Mouse (Mus musculus): ENCODE measurements around the gene Sugct. TPM values are rescaled to one million over a fixed set of nuclear protein-coding genes. Genes with fewer than 3 reads are reported as not detected.
"Not testable (repeated sequence)": the region's sequence is repeated elsewhere in the genome, so short reads cannot be mapped to it uniquely, and the experiment has no call there.

Sugct gene
- polyA plus RNA-seq, 1 experiment from 2014 or later: 6.6 TPM

DNA sequence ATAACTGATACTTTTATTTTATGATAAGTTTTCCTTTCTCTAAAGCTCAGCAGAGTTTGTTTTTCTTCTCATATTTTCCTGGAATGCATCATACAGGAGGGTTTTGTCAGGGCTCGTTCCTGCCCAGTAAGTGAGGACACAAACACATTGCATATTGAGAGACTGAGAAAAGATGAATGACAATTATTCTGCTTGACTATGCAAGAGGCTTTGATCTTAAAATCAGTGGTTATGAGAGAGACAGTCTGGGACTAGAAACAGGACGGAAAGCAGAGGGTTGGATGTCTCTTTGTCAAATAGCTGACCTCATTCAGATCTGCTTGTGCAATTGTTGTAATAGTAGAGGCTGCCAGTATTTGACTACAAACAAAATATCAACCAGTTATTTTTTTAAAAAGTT is 835.4 kb downstream of the Sugct start:
- ATAC-seq (replicated peaks; ENCODE audit: insufficient number of reproducible peaks, insufficient read depth, low FRiP score, low read depth): no peak
- no peak overlapping the region for H3K9ac ChIP-seq
- H3K27me3 ChIP-seq: no peaks in the 10 kb centered on the region
- WGBS: 45% methylated on average over 2 of the region's 2 CpGs
- H3K27ac ChIP-seq: no peak overlapping the region
- H3K9me3 ChIP-seq (replicated peaks): no peaks in the 10 kb centered on the region
- no peak overlapping the region for H3K4me3 ChIP-seq
- no peaks in the 10 kb centered on the region for H3K4me1 ChIP-seq (replicated peaks)
- no peaks in the 10 kb centered on the region for H3K36me3 ChIP-seq
- H3K4me2 ChIP-seq: no peak overlapping the region

DNA sequence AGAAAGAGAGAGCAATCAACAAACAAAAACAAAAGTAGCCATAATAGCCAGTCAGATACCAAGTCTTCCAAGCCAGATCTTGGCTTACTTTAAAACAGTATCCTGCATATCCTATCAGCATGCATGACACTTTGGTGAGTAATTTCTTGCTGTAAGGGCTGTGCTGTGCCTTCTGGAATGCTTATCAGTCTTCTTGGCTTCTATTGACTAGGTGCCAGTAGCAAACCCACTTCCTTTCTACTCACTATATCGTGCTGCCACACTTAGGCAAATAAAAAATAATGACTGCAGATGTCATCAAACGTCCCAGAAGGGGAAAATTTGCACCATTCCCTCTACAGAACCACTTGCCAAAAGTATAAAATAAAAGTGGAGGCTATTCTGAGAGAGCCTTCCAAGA is 848.1 kb downstream of the Sugct start:
- no peak overlapping the region for H3K4me3 ChIP-seq
- no peak for ATAC-seq (replicated peaks; ENCODE audit: insufficient number of reproducible peaks, insufficient read depth, low FRiP score, low read depth)
- H3K27me3 ChIP-seq: no peaks in the 10 kb centered on the region
- peaks cover 3% of the 10 kb centered on the region; the same call in 1 of the 2 replicates for H3K4me1 ChIP-seq (replicated peaks)
- no peaks in the 10 kb centered on the region for H3K9me3 ChIP-seq (replicated peaks)
- H3K36me3 ChIP-seq: no peaks in the 10 kb centered on the region
- H3K9ac ChIP-seq: no peak overlapping the region
- WGBS: 15% methylated on average over 2 of the region's 2 CpGs
- no peak overlapping the region for H3K4me2 ChIP-seq
- no peak overlapping the region for H3K27ac ChIP-seq

DNA sequence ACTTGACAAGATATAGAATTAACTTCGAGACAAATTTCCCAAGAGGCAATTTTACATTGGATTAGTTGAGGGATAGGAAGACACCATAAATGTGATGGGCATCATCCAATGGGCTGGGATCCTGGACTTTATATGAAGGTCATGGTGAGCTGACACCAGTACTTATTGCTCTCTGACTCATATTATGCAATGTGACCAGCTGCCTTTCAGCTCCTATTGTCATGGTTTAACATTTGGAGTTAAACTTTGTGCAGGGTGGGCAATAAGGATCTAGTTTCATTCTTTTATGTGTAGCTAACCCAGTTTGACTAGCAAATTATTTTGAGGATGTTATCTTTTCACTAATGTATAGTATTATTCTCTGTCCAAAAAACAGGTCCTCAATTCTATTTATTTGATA is 854.4 kb downstream of the Sugct start:
- H3K9me3 ChIP-seq (replicated peaks): no peaks in the 10 kb centered on the region
- H3K4me2 ChIP-seq: no peak overlapping the region
- H3K27ac ChIP-seq: no peak overlapping the region
- H3K27me3 ChIP-seq: no peaks in the 10 kb centered on the region
- 82% methylated on average over 1 of the region's 1 CpGs for WGBS
- no peaks in the 10 kb centered on the region for H3K4me1 ChIP-seq (replicated peaks)
- H3K9ac ChIP-seq: no peak overlapping the region
- no peak for ATAC-seq (replicated peaks; ENCODE audit: insufficient number of reproducible peaks, insufficient read depth, low FRiP score, low read depth)
- no peak overlapping the region for H3K4me3 ChIP-seq
- H3K36me3 ChIP-seq: no peaks in the 10 kb centered on the region

DNA sequence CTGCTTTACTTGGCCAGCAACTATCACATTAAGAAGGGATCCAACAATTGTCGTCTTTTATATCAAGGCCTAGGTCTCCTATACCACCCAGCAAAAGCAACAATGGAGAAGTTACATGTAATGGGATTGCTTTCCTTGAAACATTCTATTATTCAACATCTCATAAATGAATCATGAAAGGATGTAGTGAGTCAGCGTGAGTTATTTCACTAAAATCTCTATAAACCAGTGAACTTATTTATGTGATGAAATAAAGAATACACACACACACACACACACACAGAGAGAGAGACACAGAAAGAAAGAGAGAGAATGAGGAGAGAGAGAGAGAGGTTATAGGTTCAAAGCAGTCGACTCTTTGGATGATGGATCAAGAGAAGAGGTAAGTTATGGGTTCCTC is 856.9 kb downstream of the Sugct start:
- no peak overlapping the region for H3K4me3 ChIP-seq
- no peak overlapping the region for H3K9ac ChIP-seq
- no peak overlapping the region for H3K27ac ChIP-seq
- WGBS: 74% methylated on average over 3 of the region's 3 CpGs
- H3K36me3 ChIP-seq: no peaks in the 10 kb centered on the region
- ATAC-seq (replicated peaks; ENCODE audit: insufficient number of reproducible peaks, insufficient read depth, low FRiP score, low read depth): no peak
- H3K4me2 ChIP-seq: no peak overlapping the region
- no peaks in the 10 kb centered on the region for H3K9me3 ChIP-seq (replicated peaks)
- H3K4me1 ChIP-seq (replicated peaks): no peaks in the 10 kb centered on the region
- H3K27me3 ChIP-seq: no peaks in the 10 kb centered on the region

DNA sequence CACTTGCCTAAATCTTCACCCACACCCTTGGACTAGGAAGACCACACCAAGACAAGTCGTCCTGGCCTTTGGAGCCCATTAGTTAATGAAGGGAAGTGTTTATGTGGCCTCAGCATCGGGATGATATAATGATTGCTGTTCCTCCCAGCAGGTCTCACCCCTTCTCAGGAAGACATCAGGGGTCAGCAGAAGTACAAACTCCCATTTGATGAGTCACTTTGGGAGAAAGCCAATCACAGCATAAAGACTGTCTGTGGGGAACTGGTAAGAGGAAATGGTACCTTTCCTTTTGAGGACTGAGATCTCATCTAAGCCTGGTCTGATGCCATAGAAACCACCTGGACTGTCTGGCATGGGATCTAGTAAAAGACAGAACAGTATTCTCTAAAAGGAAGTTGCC is 860.2 kb downstream of the Sugct start:
- no peaks in the 10 kb centered on the region for H3K36me3 ChIP-seq
- H3K27ac ChIP-seq: no peak overlapping the region
- no peaks in the 10 kb centered on the region for H3K27me3 ChIP-seq
- H3K9ac ChIP-seq: no peak overlapping the region
- WGBS: 50% methylated on average over 2 of the region's 2 CpGs
- no peak overlapping the region for H3K4me3 ChIP-seq
- H3K4me1 ChIP-seq (replicated peaks): 0 out of 2 replicates have a peak, but pooled peaks cover under 1% of the 10 kb centered on the region
- no peak overlapping the region for H3K4me2 ChIP-seq
- no peaks in the 10 kb centered on the region for H3K9me3 ChIP-seq (replicated peaks)
- ATAC-seq (replicated peaks; ENCODE audit: insufficient number of reproducible peaks, insufficient read depth, low FRiP score, low read depth): no peak

DNA sequence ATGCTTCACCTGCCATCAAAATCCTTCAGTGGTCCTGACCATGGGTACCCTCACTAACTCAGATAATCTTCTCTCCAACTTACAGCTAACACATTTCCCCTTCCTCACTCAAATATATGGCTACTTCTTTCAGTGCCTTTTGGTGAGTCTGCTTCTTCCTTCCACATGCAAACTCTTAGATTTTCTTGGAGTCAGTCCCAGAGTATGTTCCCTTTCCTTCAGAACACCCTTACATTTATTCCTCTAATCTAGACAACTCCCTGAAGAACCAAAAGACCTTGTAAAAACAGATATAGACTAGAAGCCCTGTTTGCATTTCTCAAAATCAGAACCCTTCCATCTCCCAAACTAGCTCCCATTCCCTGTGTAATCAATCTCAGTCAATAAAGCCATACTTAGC is 862.3 kb downstream of the Sugct start:
- H3K9me3 ChIP-seq (replicated peaks): no peaks in the 10 kb centered on the region
- no peak overlapping the region for H3K27ac ChIP-seq
- H3K27me3 ChIP-seq: no peaks in the 10 kb centered on the region
- no peak overlapping the region for H3K4me2 ChIP-seq
- H3K36me3 ChIP-seq: no peaks in the 10 kb centered on the region
- H3K4me3 ChIP-seq: no peak overlapping the region
- H3K4me1 ChIP-seq (replicated peaks): peaks cover 8% of the 10 kb centered on the region; the same call in 1 of the 2 replicates
- no peak for ATAC-seq (replicated peaks; ENCODE audit: insufficient number of reproducible peaks, insufficient read depth, low FRiP score, low read depth)
- no peak overlapping the region for H3K9ac ChIP-seq

DNA sequence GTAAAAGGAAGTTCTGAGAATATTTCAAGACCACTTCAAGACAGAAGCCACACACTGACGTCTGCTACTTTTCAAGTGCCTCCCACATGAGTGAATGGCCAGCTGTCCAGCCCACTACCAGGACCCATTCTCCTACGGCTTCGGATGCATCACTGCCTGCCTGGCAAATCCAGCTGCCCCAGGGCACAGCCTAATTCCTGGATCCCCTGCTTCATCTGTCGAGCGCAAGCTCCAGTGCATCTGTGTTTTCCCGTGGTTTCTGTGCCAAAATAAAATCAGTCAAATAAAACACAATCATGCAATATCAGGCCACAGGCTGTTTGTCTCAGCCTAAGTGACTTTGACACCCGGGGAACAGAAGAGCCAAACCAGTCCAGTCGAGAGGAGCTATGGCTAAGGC is 863.5 kb downstream of the Sugct start:
- Histone ChIP-seq H3K4me1 (replicated peaks) (peaks cover 8% of the 10 kb centered on the region; the same call in 1 of the 2 replicates), H3K36me3 (no peaks in the 10 kb centered on the region), H3K4me3 (no peak overlapping the region), H3K9ac (no peak overlapping the region), H3K4me2 (no peak overlapping the region), H3K27ac (no peak overlapping the region), H3K27me3 (no peaks in the 10 kb centered on the region), H3K9me3 (replicated peaks) (no peaks in the 10 kb centered on the region)
- no peak for ATAC-seq (replicated peaks; ENCODE audit: insufficient number of reproducible peaks, insufficient read depth, low FRiP score, low read depth)
- WGBS: 69% methylated on average over 8 of the region's 8 CpGs

DNA sequence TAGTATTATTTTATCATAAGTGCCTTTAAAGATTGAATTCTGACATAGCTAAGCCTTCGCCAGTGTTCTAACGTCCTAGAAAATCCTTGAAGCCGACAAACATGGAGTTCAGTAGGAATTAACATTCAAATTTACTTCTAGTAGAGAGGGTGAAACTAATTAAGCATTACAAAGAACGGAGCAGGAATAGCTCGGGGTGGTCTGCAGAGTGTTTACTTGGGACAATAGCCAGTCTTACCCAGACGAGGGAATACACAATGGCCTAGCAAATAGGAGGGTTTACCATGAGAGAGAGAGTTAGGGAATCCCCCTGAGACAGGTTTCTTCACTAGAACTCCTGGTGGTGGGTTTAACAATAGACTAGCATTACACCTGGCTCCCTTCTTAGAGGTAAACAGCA is 865.1 kb downstream of the Sugct start:
- H3K27ac ChIP-seq: peak overlapping the region; percentile 54; the same call in 1 of the 2 replicates
- not testable (repeated sequence) for H3K9me3 ChIP-seq (replicated peaks); H3K4me1 ChIP-seq (replicated peaks); H3K4me3 ChIP-seq; H3K27me3 ChIP-seq; ATAC-seq (replicated peaks; ENCODE audit: insufficient number of reproducible peaks, insufficient read depth, low FRiP score, low read depth); H3K4me2 ChIP-seq; H3K36me3 ChIP-seq; H3K9ac ChIP-seq
- 64% methylated on average over 6 of the region's 6 CpGs for WGBS

DNA sequence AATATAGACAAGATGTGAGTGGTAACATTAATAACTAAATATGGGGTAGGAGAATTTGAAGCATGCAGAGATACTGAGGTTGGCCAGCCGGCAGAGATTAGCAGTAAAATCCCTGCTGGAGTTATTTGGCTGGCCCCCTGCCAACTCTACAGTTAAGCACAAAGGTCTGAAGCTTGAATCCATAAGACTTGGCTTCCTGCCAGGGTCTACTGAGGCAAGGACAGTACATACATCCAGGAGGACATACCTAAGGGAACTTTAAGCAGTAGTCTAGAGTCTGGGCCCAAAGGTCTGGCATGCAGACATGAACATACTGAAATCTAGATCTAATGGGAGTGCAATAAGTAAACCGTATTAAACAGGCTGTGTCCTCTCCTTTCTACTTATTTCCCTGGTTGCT is 865.8 kb downstream of the Sugct start:
- 42% methylated on average over 2 of the region's 2 CpGs for WGBS
- H3K4me3 ChIP-seq: no peak overlapping the region
- H3K27me3 ChIP-seq: no peaks in the 10 kb centered on the region
- ATAC-seq (replicated peaks; ENCODE audit: insufficient number of reproducible peaks, insufficient read depth, low FRiP score, low read depth): 0 out of 2 replicates have a peak, but pooled peaks have one; percentile 27
- H3K27ac ChIP-seq: peak overlapping the region; percentile 54; the same call in 1 of the 2 replicates
- no peaks in the 10 kb centered on the region for H3K9me3 ChIP-seq (replicated peaks)
- H3K4me1 ChIP-seq (replicated peaks): peaks cover 10% of the 10 kb centered on the region; the same call in 1 of the 2 replicates
- no peak overlapping the region for H3K4me2 ChIP-seq
- H3K36me3 ChIP-seq: no peaks in the 10 kb centered on the region
- no peak overlapping the region for H3K9ac ChIP-seq

DNA sequence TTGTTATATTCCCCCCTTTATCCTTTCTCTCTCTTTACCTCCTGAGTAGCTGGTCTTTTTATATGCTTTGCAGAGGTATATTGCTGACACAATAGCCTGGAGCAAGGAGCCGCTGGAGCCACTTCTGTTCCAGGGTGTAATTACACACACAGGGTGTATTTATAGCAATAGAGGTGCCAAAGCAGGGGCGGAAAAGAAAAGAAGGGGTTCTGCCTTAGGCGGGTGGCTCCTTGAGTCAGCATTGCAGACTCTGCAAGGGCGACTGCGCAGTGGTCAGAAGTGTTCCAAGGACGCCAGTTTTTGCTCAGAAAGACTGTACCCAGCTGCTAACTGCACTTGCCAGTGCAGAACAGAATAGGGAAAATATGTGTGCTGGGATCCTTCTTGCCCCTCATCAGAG is 869.7 kb downstream of the Sugct start:
- no peak for ATAC-seq (replicated peaks; ENCODE audit: insufficient number of reproducible peaks, insufficient read depth, low FRiP score, low read depth)
- Histone ChIP-seq H3K4me3 (no peak overlapping the region), H3K9me3 (replicated peaks) (no peaks in the 10 kb centered on the region), H3K27me3 (no peaks in the 10 kb centered on the region), H3K36me3 (no peaks in the 10 kb centered on the region), H3K27ac (no peak overlapping the region), H3K4me2 (peak overlapping the region; percentile 13; the same call in 1 of the 2 replicates), H3K9ac (no peak overlapping the region), H3K4me1 (replicated peaks) (peaks cover 10% of the 10 kb centered on the region; the same call in 1 of the 2 replicates)
- 63% methylated on average over 6 of the region's 6 CpGs for WGBS

DNA sequence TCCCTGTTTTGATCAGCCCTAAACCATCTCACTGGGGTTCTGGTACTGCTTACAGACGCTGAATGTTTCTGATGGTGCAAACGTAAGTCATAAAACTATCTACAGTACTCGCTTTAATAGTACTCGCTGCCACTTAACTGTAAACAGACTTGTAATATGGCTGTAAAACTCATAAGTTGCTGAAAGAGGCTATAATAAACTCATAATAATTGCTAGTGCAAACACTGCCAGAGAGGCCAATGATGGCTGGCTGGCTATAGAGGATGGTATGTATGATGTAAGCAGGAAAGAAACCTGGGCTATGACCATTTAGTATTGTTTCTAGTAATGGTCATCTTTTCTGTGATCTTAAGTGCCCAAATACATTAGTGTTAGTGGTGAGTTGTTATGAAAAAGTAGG is 873.6 kb downstream of the Sugct start:
- Histone ChIP-seq H3K9me3 (replicated peaks) (no peaks in the 10 kb centered on the region), H3K4me1 (replicated peaks) (peaks cover 2% of the 10 kb centered on the region; the same call in 1 of the 2 replicates)

DNA sequence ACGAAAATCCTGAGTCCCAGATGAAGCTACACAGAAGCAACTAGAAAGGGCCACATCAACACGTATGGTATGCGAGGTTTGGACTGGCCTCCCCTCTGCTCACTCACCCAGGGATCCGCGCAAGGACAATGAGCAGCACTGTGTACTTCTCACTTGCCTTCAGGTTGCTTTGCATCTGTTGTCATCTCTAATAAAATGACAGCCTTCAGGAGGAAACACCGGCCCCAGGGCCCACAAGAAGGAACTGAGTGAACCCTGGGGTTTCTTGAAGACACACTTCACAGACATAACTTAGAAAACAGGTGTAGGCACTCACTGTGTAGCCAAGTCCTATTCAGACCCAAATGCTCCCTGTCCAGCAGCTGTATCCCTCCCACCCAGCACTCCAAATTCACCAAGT is 877.9 kb downstream of the Sugct start:
- no peaks in the 10 kb centered on the region for H3K27me3 ChIP-seq
- no peaks in the 10 kb centered on the region for H3K36me3 ChIP-seq
- ATAC-seq (replicated peaks; ENCODE audit: insufficient number of reproducible peaks, insufficient read depth, low FRiP score, low read depth): no peak
- 84% methylated on average over 6 of the region's 6 CpGs for WGBS
- no peaks in the 10 kb centered on the region for H3K9me3 ChIP-seq (replicated peaks)
- H3K9ac ChIP-seq: no peak overlapping the region
- H3K27ac ChIP-seq: no peak overlapping the region
- no peaks in the 10 kb centered on the region for H3K4me1 ChIP-seq (replicated peaks)
- no peak overlapping the region for H3K4me2 ChIP-seq
- no peak overlapping the region for H3K4me3 ChIP-seq

More for the DNA sequence above, 873.6 kb downstream of the Sugct start:
- 84% methylated on average over 4 of the region's 4 CpGs for WGBS
- Histone ChIP-seq H3K9ac (no peak overlapping the region), H3K4me3 (no peak overlapping the region), H3K36me3 (no peaks in the 10 kb centered on the region), H3K27ac (no peak overlapping the region), H3K27me3 (no peaks in the 10 kb centered on the region), H3K4me2 (no peak overlapping the region)
- ATAC-seq (replicated peaks; ENCODE audit: insufficient number of reproducible peaks, insufficient read depth, low FRiP score, low read depth): no peak
